Mouse (Mus musculus) CH12.LX (cell line): ENCODE results near the gene Phlda3. TPM values are rescaled to one million over a fixed set of nuclear protein-coding genes. Genes with fewer than 3 reads are reported as not detected.

Source experiments
- DNase-seq: peaks from one replicate; pipeline ENCODE4 v3.0.0-alpha.2; 2013; ENCODE audit errors: extremely low read depth
- H3K27ac ChIP-seq: 2 replicates; pipeline ENCODE4 v1.5.1; 2012; ENCODE audit warnings: low read depth, mild to moderate bottlenecking, control low read depth, moderate library complexity; ENCODE audit not compliant: insufficient read depth
- H3K27me3 ChIP-seq: replicated peaks from 2 replicates; pipeline ENCODE3; 2012; ENCODE audit warnings: inconsistent platforms
- H3K36me3 ChIP-seq, 2 experiments: replicated peaks in 1 of 2; 2 replicates each; pipeline versions ENCODE3 to v1.6.1; 2012; ENCODE audit warnings: inconsistent platforms in 1 of 2, low read length in 1 of 2, mild to moderate bottlenecking in 1 of 2, mixed read lengths in 1 of 2, moderate library complexity in 1 of 2; ENCODE audit not compliant: control insufficient read depth in 1 of 2, insufficient read depth in 1 of 2
- H3K4me1 ChIP-seq, 2 experiments: 2 replicates each; pipeline ENCODE4 v1.6.1; 2012; ENCODE audit warnings: inconsistent platforms in 1 of 2, moderate library complexity in 1 of 2; ENCODE audit not compliant: insufficient read depth in 2 of 2, control insufficient read depth in 1 of 2
- H3K4me2 ChIP-seq: 2 replicates; pipeline ENCODE4 v1.6.1; 2012; ENCODE audit warnings: low read depth, mild to moderate bottlenecking, control low read depth; ENCODE audit not compliant: poor library complexity, insufficient read depth, severe bottlenecking
- H3K4me3 ChIP-seq, 3 experiments: fragments of 150-350 bp in 1 of 3; sonication (generic) in 1 of 3; replicated peaks in 1 of 3; 2 replicates each; pipeline versions ENCODE3 to v1.5.1; 2011 to 2012; ENCODE audit warnings: low read depth in 2 of 3, low read length in 2 of 3, mild to moderate bottlenecking in 2 of 3, moderate library complexity in 2 of 3, control low read depth in 1 of 3, improper control_type of control experiment in 1 of 3, inconsistent platforms in 1 of 3, mixed read lengths in 1 of 3; ENCODE audit not compliant: poor library complexity in 1 of 3
- H3K79me2 ChIP-seq: replicated peaks from 2 replicates; pipeline ENCODE4 v1.6.1; 2012; ENCODE audit warnings: mild to moderate bottlenecking, moderate library complexity; ENCODE audit not compliant: control insufficient read depth, poor library complexity, insufficient read depth, severe bottlenecking; ENCODE audit errors: extremely low read depth
- H3K9ac ChIP-seq: 2 replicates; pipeline ENCODE4 v1.6.1; 2012; ENCODE audit warnings: low read depth, mild to moderate bottlenecking, control low read depth, moderate library complexity; ENCODE audit not compliant: insufficient read depth
- H3K9me3 ChIP-seq: replicated peaks from 2 replicates; pipeline ENCODE3; 2012; ENCODE audit warnings: low read length, inconsistent platforms, mixed read lengths
- BHLHE40 ChIP-seq: IDR thresholded peaks from 2 replicates; pipeline ENCODE4 v1.6.1; 2011; ENCODE audit warnings: mild to moderate bottlenecking, low read depth, low read length, improper control_type of control experiment
- ETS1 ChIP-seq: conservative IDR thresholded peaks from 2 replicates; pipeline ENCODE4 v1.6.1; 2012; ENCODE audit warnings: low read depth, mild to moderate bottlenecking, inconsistent platforms, low read length, improper control_type of control experiment, moderate library complexity
- JUN ChIP-seq: IDR thresholded peaks from 2 replicates; pipeline ENCODE4 v1.6.1; 2011; ENCODE audit warnings: low read depth, mild to moderate bottlenecking, low read length, improper control_type of control experiment, moderate library complexity; ENCODE audit not compliant: insufficient read depth
- MAZ ChIP-seq: IDR thresholded peaks from 2 replicates; pipeline ENCODE4 v1.6.1; 2012; ENCODE audit warnings: low read depth, mild to moderate bottlenecking, inconsistent platforms, low read length, improper control_type of control experiment, moderate library complexity
- MEF2A ChIP-seq: IDR thresholded peaks from 2 replicates; pipeline ENCODE4 v1.6.1; 2014; ENCODE audit warnings: low read depth, mild to moderate bottlenecking, inconsistent platforms, low read length, improper control_type of control experiment, borderline replicate concordance
- NRF1 ChIP-seq: IDR thresholded peaks from 2 replicates; pipeline ENCODE4 v1.6.1; 2014; ENCODE audit warnings: low read depth, mild to moderate bottlenecking, inconsistent platforms, low read length, improper control_type of control experiment, moderate library complexity
- POLR2A ChIP-seq: IDR thresholded peaks from 2 replicates; pipeline ENCODE4 v1.6.1; 2011; ENCODE audit warnings: low read depth, mild to moderate bottlenecking, improper control_type of control experiment, low read length
- RAD21 ChIP-seq: IDR thresholded peaks from 2 replicates; pipeline ENCODE4 v1.6.1; 2011; ENCODE audit warnings: low read depth, mild to moderate bottlenecking, low read length, improper control_type of control experiment, moderate library complexity
- RCOR1 ChIP-seq: conservative IDR thresholded peaks from 2 replicates; pipeline ENCODE4 v1.6.1; 2012; ENCODE audit warnings: low read depth, mild to moderate bottlenecking, inconsistent platforms, low read length, improper control_type of control experiment
- TCF12 ChIP-seq: IDR thresholded peaks from 2 replicates; pipeline ENCODE4 v1.6.1; 2014; ENCODE audit warnings: low read depth, mild to moderate bottlenecking, inconsistent platforms, low read length, improper control_type of control experiment
- USF2 ChIP-seq: conservative IDR thresholded peaks from 2 replicates; pipeline ENCODE4 v1.6.1; 2011; ENCODE audit warnings: low read depth, low read length, improper control_type of control experiment
- ZMIZ1 ChIP-seq: IDR thresholded peaks from 2 replicates; pipeline ENCODE4 v1.6.1; 2012; ENCODE audit warnings: low read depth, mild to moderate bottlenecking, inconsistent platforms, low read length, improper control_type of control experiment
- dilution Hi-C: fragments of 300-500 bp; cut with MboI; formaldehyde crosslinking; loops from 2 replicates; pipeline ENCODE4 v1.14.3; 2020; ENCODE audit warnings: low sequenced_read_pairs; ENCODE audit not compliant: extremely low pct_unique_long_range_greater_than_20kb, extremely low pct_ligation_motif_present
- in situ Hi-C: fragments of 300-500 bp; cut with MboI; formaldehyde crosslinking; loops from 3 replicates; pipeline ENCODE4 v1.14.3; 2019; ENCODE audit warnings: low sequenced_read_pairs, low pct_ligation_motif_present, low pct_unique_long_range_greater_than_20kb, mixed read lengths
- polyA plus RNA-seq: library from polyadenylated mRNA; unstranded; fragments of >175 nt; gene quantifications from 2 replicates; pipeline ENCODE4 v1.2.1, GENCODE M21; 2012; ENCODE audit warnings: low read depth; ENCODE audit not compliant: insufficient read length
- total RNA-seq, 2 experiments: library from RNA; depleted of rRNA; stranded (reverse); fragments of 300-350 nt in 1 of 2; fragments of >200 nt in 1 of 2; gene quantifications; 2 replicates each; pipeline ENCODE4 v1.2.3; 2012 to 2014

The Phlda3 gene
- total and polyA plus RNA-seq, 3 experiments, result 37.5 to 98.1 (median 49.5) TPM

GRCm38 (mm10) chr1:135817595-135817994 is 51.7 kb downstream of the Phlda3 start:
- dilution Hi-C loops, result no loop called here
- no peaks in the 10 kb centered on the region for H3K36me3 ChIP-seq
- H3K9ac ChIP-seq, result no peak overlapping the region
- H3K27me3 ChIP-seq, result peaks cover 17% of the 10 kb centered on the region
- peaks cover 9% of the 10 kb centered on the region for H3K9me3 ChIP-seq
- no peak overlapping the region for H3K27ac ChIP-seq
- in situ Hi-C loops, result no loop called here
- no peaks in the 10 kb centered on the region for H3K79me2 ChIP-seq
- TF ChIP-seq ETS1 (no peak), BHLHE40 (no peak), NRF1 (no peak)
- peaks cover 13 to 38% of the 10 kb centered on the region in 2 experiments for H3K4me1 ChIP-seq
- H3K4me3 ChIP-seq, result no peak overlapping the region
- H3K4me2 ChIP-seq, result no peak overlapping the region
- DNase-seq, result no peak

- dilution Hi-C loops, result no loop called here
- no peak within 1 kb of the TSS for H3K4me2 ChIP-seq
Measured at GRCm38 (mm10) chr1:135818481-135819086, 52.7 kb downstream of the Phlda3 start, which contains the start of gene Lad1. Lad1 (plus strand) TSS chr1:135818598.

More at GRCm38 (mm10) chr1:135818481-135819086, 52.7 kb downstream of the Phlda3 start, which contains the start of gene Lad1:
- Histone ChIP-seq H3K27me3 (peaks cover 25% of the 10 kb centered on the region), H3K27ac (no peak within 1 kb of the TSS), H3K4me1 (peaks cover 12 to 28% of the 10 kb centered on the region in 2 experiments), H3K9me3 (peaks cover 9% of the 10 kb centered on the region), H3K79me2 (no peaks in the 10 kb centered on the region), H3K4me3 (no peak within 1 kb of the TSS), H3K36me3 (no peaks in the 10 kb centered on the region), H3K9ac (no peak within 1 kb of the TSS)
- in situ Hi-C loops, result no loop called here
- no peak for DNase-seq
- TF ChIP-seq MAZ, result no peak
- no peak for TF ChIP-seq RCOR1
- no peak for TF ChIP-seq RAD21
- TF ChIP-seq JUN, result no peak
- TF ChIP-seq ETS1, result no peak
- TF ChIP-seq TCF12, result no peak
- TF ChIP-seq ZMIZ1, result no peak
- TF ChIP-seq MEF2A, result no peak
- TF ChIP-seq BHLHE40, result no peak
- no peak for TF ChIP-seq USF2
- TF ChIP-seq POLR2A, result no peak

Other genes starting within 250 kb of the Phlda3 start
- 0.21 and 0.38 TPM in 2 replicates for gene Nav1, start 158.8 kb upstream of the Phlda3 start, total RNA-seq (2012; rRNA removed)
- gene Nav1, start 158.8 kb upstream of the Phlda3 start, total RNA-seq (2014; rRNA removed), result 0.03 TPM in 1 of 2 replicates, not detected in the other
- gene Nav1, start 158.8 kb upstream of the Phlda3 start, polyA plus RNA-seq, result 0.12 and 0.56 TPM in 2 replicates
- gene Csrp1, start 46.1 kb upstream of the Phlda3 start, total RNA-seq (2012; rRNA removed), result 50.7 and 54.3 TPM in 2 replicates
- 44.7 and 49.4 TPM in 2 replicates for gene Csrp1, start 46.1 kb upstream of the Phlda3 start, total RNA-seq (2014; rRNA removed)
- 45.9 and 52.5 TPM in 2 replicates for gene Csrp1, start 46.1 kb upstream of the Phlda3 start, polyA plus RNA-seq
- gene Tnni1, start 13.3 kb downstream of the Phlda3 start, total RNA-seq (2012; rRNA removed), result 1.5 and 1.6 TPM in 2 replicates
- gene Tnni1, start 13.3 kb downstream of the Phlda3 start, total RNA-seq (2014; rRNA removed), result 5.5 and 6.9 TPM in 2 replicates
- gene Tnni1, start 13.3 kb downstream of the Phlda3 start, polyA plus RNA-seq, result 3.5 and 4.2 TPM in 2 replicates
- 0.13 TPM in 1 of 2 replicates, not detected in the other for gene Lad1, start 52.5 kb downstream of the Phlda3 start, total RNA-seq (2012; rRNA removed)
- 0.24 TPM in 1 of 2 replicates, not detected in the other for gene Lad1, start 52.5 kb downstream of the Phlda3 start, total RNA-seq (2014; rRNA removed)
- 0.17 and 0.25 TPM in 2 replicates for gene Lad1, start 52.5 kb downstream of the Phlda3 start, polyA plus RNA-seq
- 5.5 and 8.6 TPM in 2 replicates for gene Tnnt2, start 70.2 kb downstream of the Phlda3 start, total RNA-seq (2012; rRNA removed)
- gene Tnnt2, start 70.2 kb downstream of the Phlda3 start, total RNA-seq (2014; rRNA removed), result 3.6 and 5.0 TPM in 2 replicates
- gene Tnnt2, start 70.2 kb downstream of the Phlda3 start, polyA plus RNA-seq, result 31.1 and 32.5 TPM in 2 replicates
- not detected in 2 replicates for gene Pkp1, start 153.1 kb downstream of the Phlda3 start, total RNA-seq (2012; rRNA removed)
- not detected in 2 replicates for gene Pkp1, start 153.1 kb downstream of the Phlda3 start, total RNA-seq (2014; rRNA removed)
- not detected in 2 replicates for gene Pkp1, start 153.1 kb downstream of the Phlda3 start, polyA plus RNA-seq
- not detected in 2 replicates for gene Igfn1, start 240.2 kb downstream of the Phlda3 start, total RNA-seq (2012; rRNA removed)
- gene Igfn1, start 240.2 kb downstream of the Phlda3 start, total RNA-seq (2014; rRNA removed), result not detected in 2 replicates
- gene Igfn1, start 240.2 kb downstream of the Phlda3 start, polyA plus RNA-seq, result 0.04 TPM in 1 of 2 replicates, not detected in the other
- 19.1 and 22.2 TPM in 2 replicates for gene Tmem9, start 242.0 kb downstream of the Phlda3 start, total RNA-seq (2012; rRNA removed)
- gene Tmem9, start 242.0 kb downstream of the Phlda3 start, total RNA-seq (2014; rRNA removed), result 28.2 and 30.1 TPM in 2 replicates
- 23.9 and 28.6 TPM in 2 replicates for gene Tmem9, start 242.0 kb downstream of the Phlda3 start, polyA plus RNA-seq